Mouse (Mus musculus): ENCODE results near the gene Hoxb8. TPM values are rescaled to one million over a fixed set of nuclear protein-coding genes. Genes with fewer than 3 reads are reported as not detected.

The Hoxb8 gene
- polyA plus RNA-seq, 1 experiment from 2014 or later: 27.9 TPM

GRCm38 (mm10) chr11:96264390-96265020 is 17.2 kb upstream of the Hoxb8 start:
- DNase-seq (ENCODE audit: low spot score) (peak; percentile 38), ATAC-seq (ENCODE audit: insufficient read depth, low FRiP score, low TSS enrichment) (no peak)
- H3K27ac ChIP-seq (ENCODE audit: low read depth, low read length): peak overlapping the region; percentile 62
- no peaks in the 10 kb centered on the region for H3K36me3 ChIP-seq (ENCODE audit: control insufficient read depth, insufficient read depth, low read length)
- peaks cover 21% of the 10 kb centered on the region for H3K27me3 ChIP-seq (ENCODE audit: control insufficient read depth, insufficient read depth, low read length)
- peak overlapping the region; percentile 22 for H3K4me3 ChIP-seq (ENCODE audit: low read depth, low read length)
- 11% methylated on average over 8 of the region's 8 CpGs for WGBS
- peak overlapping the region; percentile 57 for H3K9ac ChIP-seq (ENCODE audit: low read length)
- no peaks in the 10 kb centered on the region for H3K9me3 ChIP-seq (ENCODE audit: control insufficient read depth, low read length)
- peaks cover 49% of the 10 kb centered on the region for H3K4me1 ChIP-seq (ENCODE audit: control insufficient read depth, insufficient read depth, low read length)
- H3K4me2 ChIP-seq (ENCODE audit: low read depth): peak overlapping the region; percentile 45

DNA sequence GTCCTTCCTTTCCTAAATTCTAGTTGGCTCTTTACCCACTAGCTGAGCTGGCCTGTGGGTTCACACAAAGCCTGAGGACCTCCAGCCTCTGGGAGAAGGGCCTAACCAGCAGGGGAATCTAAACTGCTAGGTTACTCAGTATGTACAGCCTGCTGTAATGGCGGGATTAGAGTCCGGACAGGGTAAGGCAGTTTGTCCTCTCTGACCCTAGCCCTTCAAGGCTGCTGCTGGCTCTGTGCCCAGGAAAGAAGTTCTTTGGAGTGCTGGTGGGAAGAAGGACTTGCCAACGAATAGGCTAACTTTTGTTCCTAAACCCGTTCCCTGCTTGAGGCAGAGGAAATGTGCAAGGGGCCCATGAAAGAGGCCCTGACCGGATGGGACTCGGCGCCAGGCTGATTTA is 15.8 kb upstream of the Hoxb8 start:
- Histone ChIP-seq H3K27me3 (ENCODE audit: control insufficient read depth, insufficient read depth, low read length) (peaks cover 13% of the 10 kb centered on the region), H3K9me3 (ENCODE audit: control insufficient read depth, low read length) (no peaks in the 10 kb centered on the region), H3K4me1 (ENCODE audit: control insufficient read depth, insufficient read depth, low read length) (peaks cover 44% of the 10 kb centered on the region), H3K4me2 (ENCODE audit: low read depth) (peak overlapping the region; percentile 45), H3K4me3 (ENCODE audit: low read depth, low read length) (no peak overlapping the region), H3K9ac (ENCODE audit: low read length) (peak overlapping the region; percentile 33; the same call in 1 of the 2 replicates), H3K27ac (ENCODE audit: low read depth, low read length) (peak overlapping the region; percentile 79), H3K36me3 (ENCODE audit: control insufficient read depth, insufficient read depth, low read length) (no peaks in the 10 kb centered on the region)
- DNase-seq (ENCODE audit: low spot score): peak; percentile 48
- no peak for ATAC-seq (ENCODE audit: insufficient read depth, low FRiP score, low TSS enrichment)
- WGBS: 8% methylated on average over 7 of the region's 7 CpGs

- no peaks in the 10 kb centered on the region for H3K9me3 ChIP-seq (ENCODE audit: control insufficient read depth, low read length)
- H3K36me3 ChIP-seq (ENCODE audit: control insufficient read depth, insufficient read depth, low read length): no peaks in the 10 kb centered on the region
- no peak overlapping the region for H3K27ac ChIP-seq (ENCODE audit: low read depth, low read length)
- ATAC-seq (ENCODE audit: insufficient read depth, low FRiP score, low TSS enrichment) (no peak), DNase-seq (ENCODE audit: low spot score) (peak; percentile 30)
- WGBS: 24% methylated on average over 7 of the region's 7 CpGs
- H3K4me2 ChIP-seq (ENCODE audit: low read depth): peak overlapping the region; percentile 45
- H3K4me1 ChIP-seq (ENCODE audit: control insufficient read depth, insufficient read depth, low read length): peaks cover 38% of the 10 kb centered on the region
- peaks cover 9% of the 10 kb centered on the region for H3K27me3 ChIP-seq (ENCODE audit: control insufficient read depth, insufficient read depth, low read length)
- peak overlapping the region; percentile 12; the same call in 1 of the 2 replicates for H3K4me3 ChIP-seq (ENCODE audit: low read depth, low read length)
- H3K9ac ChIP-seq (ENCODE audit: low read length): peak overlapping the region; percentile 35; the same call in 1 of the 2 replicates
Observed at GRCm38 (mm10) chr11:96267021-96267920, 14.4 kb upstream of the Hoxb8 start.

GRCm38 (mm10) chr11:96268031-96268745 is 13.5 kb upstream of the Hoxb8 start:
- ATAC-seq (ENCODE audit: insufficient read depth, low FRiP score, low TSS enrichment) (no peak), DNase-seq (ENCODE audit: low spot score) (peak; percentile 31)
- 0 out of 2 replicates have a peak overlapping the region, but pooled peaks have one; percentile 8 for H3K4me3 ChIP-seq (ENCODE audit: low read depth, low read length)
- H3K4me1 ChIP-seq (ENCODE audit: control insufficient read depth, insufficient read depth, low read length): peaks cover 29% of the 10 kb centered on the region
- no peaks in the 10 kb centered on the region for H3K9me3 ChIP-seq (ENCODE audit: control insufficient read depth, low read length)
- H3K27ac ChIP-seq (ENCODE audit: low read depth, low read length): peak overlapping the region; percentile 100; the same call in 1 of the 2 replicates
- H3K4me2 ChIP-seq (ENCODE audit: low read depth): peak overlapping the region; percentile 100
- peaks cover 5% of the 10 kb centered on the region for H3K27me3 ChIP-seq (ENCODE audit: control insufficient read depth, insufficient read depth, low read length)
- H3K36me3 ChIP-seq (ENCODE audit: control insufficient read depth, insufficient read depth, low read length): no peaks in the 10 kb centered on the region
- WGBS: 15% methylated on average over 1 of the region's 1 CpGs
- peak overlapping the region; percentile 100 for H3K9ac ChIP-seq (ENCODE audit: low read length)

DNA sequence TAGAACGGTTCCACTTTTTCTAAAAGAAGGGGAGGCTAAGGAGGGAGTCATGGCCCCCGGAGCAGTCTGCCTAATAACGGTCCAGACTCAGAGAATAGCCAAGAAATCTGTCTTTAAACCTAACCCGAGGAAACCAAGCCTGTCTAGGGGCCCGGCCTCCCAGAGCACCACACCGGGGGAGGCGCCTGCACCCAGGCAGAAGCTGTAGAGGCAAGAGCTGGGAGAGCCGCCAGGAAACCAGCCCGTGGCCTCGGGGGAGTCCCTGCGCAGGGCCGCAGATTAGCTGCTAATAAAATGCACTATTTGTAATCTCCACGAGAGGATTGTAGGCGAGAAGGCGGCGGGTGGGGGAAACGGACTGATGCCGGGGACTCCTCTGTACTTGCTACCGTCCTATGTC is 11.8 kb upstream of the Hoxb8 start:
- 2% methylated on average over 19 of the region's 19 CpGs for WGBS
- H3K9ac ChIP-seq (ENCODE audit: low read length): peak overlapping the region; percentile 100
- peak overlapping the region; percentile 100 for H3K4me2 ChIP-seq (ENCODE audit: low read depth)
- H3K27ac ChIP-seq (ENCODE audit: low read depth, low read length): peak overlapping the region; percentile 100
- ATAC-seq (ENCODE audit: insufficient read depth, low FRiP score, low TSS enrichment) (no peak), DNase-seq (ENCODE audit: low spot score) (peak; percentile 58)
- peaks cover 25% of the 10 kb centered on the region for H3K4me1 ChIP-seq (ENCODE audit: control insufficient read depth, insufficient read depth, low read length)
- H3K4me3 ChIP-seq (ENCODE audit: low read depth, low read length): peak overlapping the region; percentile 96
- no peaks in the 10 kb centered on the region for H3K9me3 ChIP-seq (ENCODE audit: control insufficient read depth, low read length)
- H3K36me3 ChIP-seq (ENCODE audit: control insufficient read depth, insufficient read depth, low read length): no peaks in the 10 kb centered on the region
- H3K27me3 ChIP-seq (ENCODE audit: control insufficient read depth, insufficient read depth, low read length): peaks cover 2% of the 10 kb centered on the region; the same call in 1 of the 2 replicates

GRCm38 (mm10) chr11:96270996-96271540 is 10.6 kb upstream of the Hoxb8 start, which contains the start of gene Hoxb9:
Gene Hoxb9, plus strand, starts transcription at chr11:96271457.
- H3K4me2 ChIP-seq (ENCODE audit: low read depth): peak within 1 kb of the TSS; percentile 100
- H3K9ac ChIP-seq (ENCODE audit: low read length): peak within 1 kb of the TSS; percentile 100
- H3K9me3 ChIP-seq (ENCODE audit: control insufficient read depth, low read length): no peaks in the 10 kb centered on the region
- DNase-seq (ENCODE audit: low spot score): peak; percentile 86
- WGBS: under 1% methylated on average over 40 of the region's 40 CpGs
- H3K27ac ChIP-seq (ENCODE audit: low read depth, low read length): peak within 1 kb of the TSS; percentile 100
- H3K27me3 ChIP-seq (ENCODE audit: control insufficient read depth, insufficient read depth, low read length): peaks cover 2% of the 10 kb centered on the region
- H3K4me3 ChIP-seq (ENCODE audit: low read depth, low read length): peak within 1 kb of the TSS; percentile 96
- H3K36me3 ChIP-seq (ENCODE audit: control insufficient read depth, insufficient read depth, low read length): no peaks in the 10 kb centered on the region
- ATAC-seq (ENCODE audit: insufficient read depth, low FRiP score, low TSS enrichment): peak; percentile 86
- peaks cover 31% of the 10 kb centered on the region for H3K4me1 ChIP-seq (ENCODE audit: control insufficient read depth, insufficient read depth, low read length)

DNA sequence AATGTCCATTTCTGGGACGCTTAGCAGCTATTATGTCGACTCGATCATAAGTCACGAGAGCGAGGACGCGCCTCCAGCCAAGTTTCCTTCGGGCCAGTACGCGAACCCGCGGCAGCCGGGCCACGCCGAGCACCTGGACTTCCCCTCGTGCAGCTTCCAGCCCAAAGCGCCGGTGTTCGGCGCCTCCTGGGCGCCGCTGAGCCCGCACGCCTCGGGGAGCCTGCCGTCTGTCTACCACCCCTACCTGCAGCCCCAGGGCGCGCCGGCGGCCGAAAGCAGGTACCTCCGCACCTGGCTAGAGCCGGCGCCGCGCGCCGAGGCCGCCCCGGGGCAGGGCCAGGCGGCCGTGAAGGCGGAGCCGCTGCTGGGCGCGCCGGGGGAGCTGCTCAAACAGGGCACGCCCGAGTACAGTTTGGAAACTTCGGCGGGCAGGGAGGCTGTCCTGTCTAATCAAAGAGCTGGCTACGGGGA is 10.1 kb upstream of the Hoxb8 start:
- 0% methylated on average over 52 of the region's 52 CpGs for WGBS
- 0 out of 2 replicates have a peak, but pooled peaks have one; percentile 13 for ATAC-seq (ENCODE audit: insufficient read depth, low FRiP score, low TSS enrichment)
- no peaks in the 10 kb centered on the region for H3K36me3 ChIP-seq (ENCODE audit: control insufficient read depth, insufficient read depth, low read length)
- peak overlapping the region; percentile 100 for H3K27ac ChIP-seq (ENCODE audit: low read depth, low read length)
- H3K9ac ChIP-seq (ENCODE audit: low read length): peak overlapping the region; percentile 100
- H3K27me3 ChIP-seq (ENCODE audit: control insufficient read depth, insufficient read depth, low read length): peaks cover 2% of the 10 kb centered on the region
- H3K9me3 ChIP-seq (ENCODE audit: control insufficient read depth, low read length): no peaks in the 10 kb centered on the region
- peak overlapping the region; percentile 100 for H3K4me2 ChIP-seq (ENCODE audit: low read depth)
- H3K4me3 ChIP-seq (ENCODE audit: low read depth, low read length): peak overlapping the region; percentile 96
- H3K4me1 ChIP-seq (ENCODE audit: control insufficient read depth, insufficient read depth, low read length): peaks cover 34% of the 10 kb centered on the region
- peak; percentile 53 for DNase-seq (ENCODE audit: low spot score)

Measured in neural tube, embryonic 11.5 days (tissue).